Mouse (Mus musculus) gastrocnemius, postnatal 36 days (tissue): ENCODE results near the gene Cyp4a31. TPM values are rescaled to one million over a fixed set of nuclear protein-coding genes. Genes with fewer than 3 reads are reported as not detected.
"Not testable (repeated sequence)": the region's sequence is repeated elsewhere in the genome, so short reads cannot be mapped to it uniquely, and the experiment has no call there.

ENCODE experiments used
- DNase-seq, 2 experiments: peaks; one replicate each; pipeline ENCODE4 v3.0.0; 2022
- intact Hi-C: fragments of 180-260 bp; cut with DNase I; formaldehyde crosslinking; loops from one replicate; pipeline ENCODE4 v1.15.1; 2025
- long read RNA-seq, 2 experiments: library from polyadenylated mRNA; stranded (forward); transcript quantifications; one replicate each; pipeline ENCODE4 v2.0.0; 2021
- total RNA-seq, 2 experiments: library from RNA; stranded (reverse); gene quantifications; 2 replicates each; pipeline ENCODE4 v1.2.3; 2021

Gene Cyp4a31
- total RNA-seq: not detected
- long read RNA-seq, experiment 1: 0 reads
- long read RNA-seq, experiment 2: 0 reads

- DNase-seq: no peak
- intact Hi-C loops: no loop called here
Measured at GRCm38 (mm10) chr4:115563401-115563800, at the start of gene Cyp4a31. Gene Cyp4a31 (plus strand): TSS chr4:115563649.

- DNase-seq, intact Hi-C loops: not testable (repeated sequence)
Measured at GRCm38 (mm10) chr4:115513964-115514363, 49.5 kb upstream of the Cyp4a31 start.

GRCm38 (mm10) chr4:115518000-115518399, 45.4 kb upstream of the Cyp4a31 start, which contains the start of gene Cyp4a10:
Gene Cyp4a10 (plus strand): TSS chr4:115518264.
- intact Hi-C loops, DNase-seq: not testable (repeated sequence)

DNA sequence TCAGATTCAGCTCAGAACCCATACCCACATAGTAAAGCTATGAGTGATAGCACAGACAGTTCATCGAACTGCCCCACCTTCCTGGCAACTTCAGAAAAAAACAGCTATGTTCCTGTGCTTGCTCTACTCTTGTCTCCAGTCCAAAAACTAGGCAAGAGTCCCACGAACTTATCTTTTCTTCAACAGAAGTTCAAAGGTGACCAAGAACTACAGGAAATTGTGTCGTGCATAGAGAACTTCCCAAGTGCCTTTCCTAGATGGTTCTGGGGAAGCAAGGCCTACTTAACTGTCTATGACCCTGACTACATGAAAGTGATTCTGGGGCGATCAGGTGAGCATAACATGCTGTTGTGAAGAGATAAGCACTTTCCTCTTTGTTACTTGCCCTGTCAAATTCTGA, 44.0 kb upstream of the Cyp4a31 start:
- intact Hi-C loops: no loop called here
- DNase-seq: no peak

DNA sequence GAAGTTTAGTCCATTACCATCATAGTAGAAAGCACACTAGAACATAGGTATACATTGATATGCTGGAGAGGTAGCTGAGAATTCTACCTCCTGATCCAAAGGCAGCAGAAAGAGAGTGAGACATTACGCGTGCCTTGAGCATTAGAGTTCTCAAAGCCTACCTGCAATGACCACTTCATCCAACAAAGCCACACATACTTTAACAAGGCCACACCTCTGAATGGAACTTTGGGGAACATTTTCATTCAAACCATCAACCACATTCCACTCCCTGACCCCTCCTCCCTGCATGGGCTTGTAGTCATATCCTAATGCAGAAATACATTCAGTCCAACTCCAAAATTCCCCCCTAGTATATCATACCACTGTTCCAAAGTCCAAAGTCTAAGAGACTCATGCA, 41.7 kb upstream of the Cyp4a31 start:
- no peak for DNase-seq
- intact Hi-C loops: no loop called here

GRCm38 (mm10) chr4:115545101-115545500, 18.3 kb upstream of the Cyp4a31 start:
- intact Hi-C loops: no loop called here

DNA sequence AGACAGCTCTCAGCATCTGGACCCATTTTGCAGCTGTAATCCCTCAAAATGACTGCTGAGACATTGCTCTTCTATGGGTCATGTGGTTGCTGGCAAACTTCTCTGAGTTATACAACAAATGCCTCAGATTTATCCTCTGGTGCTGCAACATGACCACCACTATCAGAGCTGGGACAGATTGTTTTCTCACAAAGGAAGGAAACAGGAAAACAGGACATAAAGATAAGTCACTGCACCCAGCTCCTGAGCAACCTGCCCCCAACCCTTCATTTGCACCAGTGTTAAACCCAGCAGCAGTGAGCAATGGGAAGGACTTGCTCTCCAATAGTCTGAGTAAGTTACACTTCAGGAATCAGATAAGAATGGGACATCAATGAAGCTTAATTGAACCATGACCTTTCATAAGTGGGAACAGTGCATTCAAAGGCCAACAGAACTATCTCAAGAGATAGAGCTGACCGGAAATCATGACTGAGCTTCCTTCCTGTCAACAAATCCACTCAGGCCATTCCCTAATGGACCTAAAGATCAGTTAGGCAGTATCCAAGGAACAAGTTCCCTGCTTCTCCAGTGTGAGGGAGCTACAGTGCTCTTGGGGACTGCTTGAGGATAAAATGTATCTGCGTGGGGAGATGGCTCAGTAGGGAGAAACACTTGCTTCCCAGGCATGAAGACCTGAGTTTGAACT, 17.2 kb upstream of the Cyp4a31 start:
- DNase-seq: no peak

More at GRCm38 (mm10) chr4:115545101-115545500, 18.3 kb upstream of the Cyp4a31 start:
- DNase-seq: no peak

GRCm38 (mm10) chr4:115552726-115553125, 10.7 kb upstream of the Cyp4a31 start:
- DNase-seq: no peak
- intact Hi-C loops: no loop called here

More for the DNA sequence above, 17.2 kb upstream of the Cyp4a31 start:
- intact Hi-C loops: no loop called here

GRCm38 (mm10) chr4:115555513-115555912, 7.9 kb upstream of the Cyp4a31 start:
- DNase-seq: no peak
- intact Hi-C loops: no loop called here

GRCm38 (mm10) chr4:115557861-115558561, 5.4 kb upstream of the Cyp4a31 start:
- DNase-seq: no peak
- intact Hi-C loops: no loop called here

DNA sequence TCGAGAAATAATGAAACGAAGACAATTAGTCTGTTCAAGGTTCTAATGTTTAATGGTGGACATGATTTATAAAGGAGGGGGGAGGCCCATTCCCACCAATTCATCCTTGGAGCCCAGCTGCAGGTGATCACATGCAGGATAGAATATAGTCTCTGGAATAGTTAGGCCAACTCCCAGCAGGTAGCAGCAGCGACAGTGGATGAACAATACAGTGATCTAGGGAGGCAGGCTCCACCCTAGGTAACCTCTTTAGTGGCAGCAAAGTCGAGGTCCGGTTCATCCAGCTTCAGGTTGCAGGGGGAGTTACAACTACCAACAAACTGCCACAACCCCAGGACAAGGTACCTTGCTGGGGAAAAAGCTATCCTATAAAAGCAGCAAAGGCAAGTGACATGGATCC, 2.2 kb upstream of the Cyp4a31 start:
- intact Hi-C loops, DNase-seq: not testable (repeated sequence)

GRCm38 (mm10) chr4:115564469-115565225, 1.2 kb downstream of the Cyp4a31 start:
- intact Hi-C loops, DNase-seq: not testable (repeated sequence)

GRCm38 (mm10) chr4:115575255-115575654, 11.8 kb downstream of the Cyp4a31 start:
- intact Hi-C loops: no loop called here
- no peak for DNase-seq

DNA sequence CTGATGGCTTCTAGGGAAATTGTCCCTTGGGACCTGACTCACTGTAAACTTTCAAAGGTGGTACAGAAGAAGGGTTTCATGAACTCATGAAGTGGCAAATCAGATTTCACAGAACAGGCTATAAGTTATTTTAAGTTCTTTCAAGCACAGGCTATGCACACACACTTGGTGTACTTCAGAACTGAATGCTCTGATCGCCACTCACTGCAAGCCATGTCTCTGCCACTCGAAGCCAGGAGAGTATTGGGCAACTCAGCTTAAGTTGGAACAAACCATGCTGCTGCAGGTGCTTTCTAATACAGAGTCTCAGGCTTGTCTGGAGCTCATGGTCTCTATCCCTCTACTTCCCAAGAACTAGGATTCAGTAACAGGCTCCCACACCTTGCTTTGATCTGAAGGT, 12.3 kb downstream of the Cyp4a31 start:
- intact Hi-C loops: no loop called here
- DNase-seq: no peak

DNA sequence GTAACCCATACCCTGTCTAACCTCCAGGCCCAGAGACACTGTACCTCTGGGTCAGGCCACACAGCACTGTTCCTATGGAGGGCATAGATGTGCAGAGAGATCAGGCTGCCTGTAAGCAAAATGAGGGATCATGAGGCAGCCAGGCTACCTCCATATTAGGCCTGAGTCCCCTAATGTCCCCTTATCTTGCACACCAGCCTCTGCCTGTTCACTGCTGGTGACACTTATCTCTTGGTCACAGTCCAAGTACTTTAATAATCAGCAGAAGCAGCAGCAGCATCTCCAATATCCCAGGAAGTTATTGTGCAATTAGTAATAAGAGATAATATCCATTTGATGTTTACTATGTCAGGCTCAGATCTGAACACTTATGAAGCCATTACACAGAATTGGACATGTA, 19.6 kb downstream of the Cyp4a31 start:
- intact Hi-C loops: no loop called here
- no peak for DNase-seq

- intact Hi-C loops: no loop called here
- no peak for DNase-seq
Measured at GRCm38 (mm10) chr4:115596357-115596756, 32.9 kb downstream of the Cyp4a31 start.

GRCm38 (mm10) chr4:115596824-115597336, 33.4 kb downstream of the Cyp4a31 start:
- DNase-seq: no peak
- intact Hi-C loops: no loop called here

GRCm38 (mm10) chr4:115600611-115601010, 37.2 kb downstream of the Cyp4a31 start, which contains the start of gene Cyp4a32:
Gene Cyp4a32 (plus strand): TSS chr4:115600969.
- DNase-seq, intact Hi-C loops: not testable (repeated sequence)

DNA sequence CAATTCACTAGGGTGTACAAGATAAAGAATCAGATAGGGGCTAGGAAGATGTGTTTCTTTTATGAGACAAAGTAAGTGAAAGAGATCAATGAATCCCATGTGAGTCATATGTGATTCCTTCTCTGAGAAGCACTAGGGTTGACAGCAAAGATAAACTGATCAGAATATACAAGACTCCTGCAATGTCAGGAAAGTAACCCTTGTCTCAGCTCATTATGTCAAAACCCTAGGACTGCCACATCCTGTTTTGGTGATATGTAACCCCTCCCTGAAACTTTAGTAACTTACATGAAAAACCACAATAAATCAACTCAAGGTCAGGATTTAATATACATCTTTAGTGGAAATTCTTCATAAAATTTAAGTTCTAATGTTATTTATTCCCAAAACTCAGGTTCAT, 50.6 kb downstream of the Cyp4a31 start:
- no peak for DNase-seq
- intact Hi-C loops: no loop called here

DNA sequence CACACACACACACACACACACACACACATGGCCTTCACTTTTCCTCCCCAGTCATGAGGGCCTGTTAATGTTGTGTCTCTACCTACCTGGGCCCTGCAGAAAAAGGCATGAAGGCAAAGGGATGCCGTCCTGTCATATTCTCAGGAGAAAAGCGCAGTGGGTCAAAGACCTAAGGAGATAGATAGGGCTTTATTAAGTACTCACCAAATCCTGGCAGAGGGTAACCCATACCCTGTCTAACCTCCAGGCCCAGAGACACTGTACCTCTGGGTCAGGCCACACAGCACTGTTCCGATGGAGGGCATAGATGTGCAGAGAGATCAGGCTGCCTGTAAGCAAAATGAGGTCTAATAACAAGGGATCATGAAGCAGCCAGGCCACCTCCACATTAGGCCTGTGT, 62.1 kb downstream of the Cyp4a31 start:
- DNase-seq, intact Hi-C loops: not testable (repeated sequence)
